Mouse (Mus musculus) E14TG2a.4 (cell line): ENCODE results near the gene Tmod2.

Source experiments
- CTCF ChIP-seq: conservative IDR thresholded peaks from 2 replicates; pipeline ENCODE4 v1.5.1; 2014; ENCODE audit warnings: low read length
- NANOG ChIP-seq: IDR thresholded peaks from 2 replicates; pipeline ENCODE4 v1.6.1; 2014; ENCODE audit warnings: borderline replicate concordance, low read length, mixed read lengths

- TF ChIP-seq CTCF, result no peak
- no peak for TF ChIP-seq NANOG
Observed at GRCm38 (mm10) chr9:75536422-75536821, 74.7 kb downstream of the Tmod2 start.
